Mouse (Mus musculus) midbrain, embryonic 15.5 days (tissue): Measurements from ENCODE around the gene Oca2. TPM values are rescaled to one million over a fixed set of nuclear protein-coding genes. Genes with fewer than 3 reads are reported as not detected.

Experiments used
- ATAC-seq: fragments of 200-750 bp; cut with Nextera tagmentation; replicated peaks from 2 replicates; pipeline ENCODE4 v1.8.0; 2017; ENCODE audit warnings: moderate TSS enrichment
- H3K27ac ChIP-seq: fragments of 300-500 bp; sonication (generic); 2 replicates; pipeline ENCODE4 v1.5.1; 2015; ENCODE audit warnings: mild to moderate bottlenecking, inconsistent platforms
- H3K27me3 ChIP-seq: fragments of 300-500 bp; sonication (generic); replicated peaks from 2 replicates; pipeline ENCODE4 v1.6.1; 2015; ENCODE audit warnings: inconsistent platforms
- H3K36me3 ChIP-seq: fragments of 300-500 bp; sonication (generic); replicated peaks from 2 replicates; pipeline ENCODE4 v1.6.1; 2015; ENCODE audit warnings: inconsistent platforms
- H3K4me1 ChIP-seq: fragments of 300-500 bp; sonication (generic); 2 replicates; pipeline ENCODE4 v1.6.1; 2015; ENCODE audit warnings: inconsistent platforms
- H3K4me2 ChIP-seq: fragments of 300-500 bp; sonication (generic); 2 replicates; pipeline ENCODE4 v1.6.1; 2015; ENCODE audit warnings: inconsistent platforms, mild to moderate bottlenecking, moderate library complexity
- H3K4me3 ChIP-seq: fragments of 300-500 bp; sonication (generic); 2 replicates; pipeline ENCODE4 v1.5.1; 2015; ENCODE audit warnings: mild to moderate bottlenecking, inconsistent platforms
- H3K9ac ChIP-seq: fragments of 300-500 bp; sonication (generic); 2 replicates; pipeline ENCODE4 v1.6.1; 2015; ENCODE audit warnings: mild to moderate bottlenecking, inconsistent platforms
- H3K9me3 ChIP-seq: fragments of 300-500 bp; sonication (generic); 2 replicates; pipeline ENCODE4 v1.6.1; 2016; ENCODE audit warnings: inconsistent platforms
- WGBS: fragments of 180-500 bp; shearing (Covaris S2); methylation state at CpG from one replicate; pipeline ENCODE4 v1.1.7; 2015; ENCODE audit warnings: mixed read lengths; 5-methylcytosine and 5-hydroxymethylcytosine counted together
- polyA plus RNA-seq: library from polyadenylated mRNA; unstranded; fragments of >200 nt; fragmentation: Nextera tagmentation; extraction: Ambion mirVana; gene quantifications from 2 replicates; pipeline ENCODE4 v1.2.1, GENCODE M21; 2015

Gene Oca2
- polyA plus RNA-seq, 1 experiment from 2014 or later = 0.35 TPM

DNA sequence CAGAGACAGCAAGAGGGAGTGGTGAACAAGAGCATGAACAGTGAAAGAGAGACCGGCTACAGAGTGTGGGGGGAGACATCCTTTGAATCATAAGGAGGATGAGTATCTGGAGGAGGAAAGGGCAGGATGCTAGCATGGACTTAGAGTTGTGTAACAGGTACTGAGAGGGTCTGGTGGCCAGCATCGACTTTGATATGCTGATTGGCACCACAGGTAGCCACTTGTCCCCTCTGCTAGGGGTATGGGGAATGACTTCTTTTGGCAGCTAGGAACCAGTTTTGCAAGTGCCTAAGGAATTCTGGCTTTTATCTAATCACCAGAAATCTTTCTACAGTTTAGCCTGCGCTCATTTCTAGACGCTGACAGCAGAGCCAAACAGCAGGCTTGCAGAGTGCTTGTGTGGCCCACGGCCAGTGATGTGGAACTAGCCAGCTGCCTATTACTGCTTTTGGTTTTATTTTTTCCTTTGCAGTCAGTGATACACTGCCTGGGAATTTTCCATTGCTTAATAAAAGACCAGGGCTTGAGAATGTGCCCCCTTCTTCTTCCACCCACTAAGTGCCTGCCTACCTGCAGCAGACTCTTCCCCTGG lies 179.8 kb downstream of the Oca2 start:
- H3K4me2 ChIP-seq = no peak overlapping the region
- H3K9me3 ChIP-seq = no peaks in the 10 kb centered on the region
- peak; percentile 37 for ATAC-seq
- WGBS = 26% methylated on average over 5 of the region's 5 CpGs
- no peak overlapping the region for H3K27ac ChIP-seq
- no peaks in the 10 kb centered on the region for H3K27me3 ChIP-seq
- no peaks in the 10 kb centered on the region for H3K4me1 ChIP-seq
- no peaks in the 10 kb centered on the region for H3K36me3 ChIP-seq
- no peak overlapping the region for H3K4me3 ChIP-seq
- no peak overlapping the region for H3K9ac ChIP-seq

DNA sequence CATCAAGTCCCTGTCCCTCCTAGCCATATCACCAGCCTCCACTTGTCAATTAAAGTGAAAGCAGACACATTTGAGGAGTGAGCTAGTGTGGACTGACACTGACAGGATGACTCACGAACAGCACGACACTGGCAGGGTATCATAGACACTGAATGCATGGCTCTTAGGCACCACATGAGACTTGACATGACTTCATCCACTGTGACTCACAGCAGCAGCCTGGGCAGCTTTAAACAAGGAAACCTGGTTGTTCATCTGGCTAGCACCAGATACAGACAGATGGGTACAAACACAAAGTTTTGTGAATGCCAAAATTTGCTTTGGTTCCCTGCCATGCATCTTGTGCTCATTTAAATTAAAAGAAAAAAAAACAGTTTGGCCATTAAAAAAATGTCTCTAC lies 182.4 kb downstream of the Oca2 start:
- Histone ChIP-seq H3K9me3 (no peaks in the 10 kb centered on the region), H3K27ac (no peak overlapping the region), H3K4me2 (no peak overlapping the region), H3K36me3 (no peaks in the 10 kb centered on the region), H3K4me3 (no peak overlapping the region), H3K9ac (no peak overlapping the region), H3K4me1 (no peaks in the 10 kb centered on the region), H3K27me3 (no peaks in the 10 kb centered on the region)
- 0 out of 2 replicates have a peak, but pooled peaks have one; percentile 28 for ATAC-seq
- 87% methylated on average over 2 of the region's 2 CpGs for WGBS

DNA sequence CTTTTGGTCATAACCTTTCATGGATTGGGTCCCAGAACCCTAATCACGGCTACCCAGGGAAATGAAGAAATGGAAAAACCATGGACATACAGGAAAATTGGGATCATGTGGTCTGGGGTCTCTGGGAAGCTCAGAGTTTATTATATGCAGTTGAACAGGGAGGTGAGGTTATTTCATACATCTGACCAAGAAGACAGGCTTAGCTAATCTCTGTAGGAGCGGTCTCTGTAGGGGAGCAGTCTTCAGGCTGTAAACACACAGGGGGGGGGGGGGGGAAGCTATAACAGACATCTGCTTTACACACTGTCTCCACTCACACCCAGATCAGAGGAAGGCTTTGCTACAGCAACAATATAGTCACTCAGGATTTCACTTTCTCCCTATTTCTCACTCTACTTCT lies 184.0 kb downstream of the Oca2 start:
- no peak overlapping the region for H3K4me2 ChIP-seq
- H3K27me3 ChIP-seq = no peaks in the 10 kb centered on the region
- no peaks in the 10 kb centered on the region for H3K4me1 ChIP-seq
- no peaks in the 10 kb centered on the region for H3K9me3 ChIP-seq
- no peak overlapping the region for H3K4me3 ChIP-seq
- no peak overlapping the region for H3K27ac ChIP-seq
- WGBS = 76% methylated on average over 2 of the region's 2 CpGs
- no peaks in the 10 kb centered on the region for H3K36me3 ChIP-seq
- H3K9ac ChIP-seq = no peak overlapping the region
- no peak for ATAC-seq

DNA sequence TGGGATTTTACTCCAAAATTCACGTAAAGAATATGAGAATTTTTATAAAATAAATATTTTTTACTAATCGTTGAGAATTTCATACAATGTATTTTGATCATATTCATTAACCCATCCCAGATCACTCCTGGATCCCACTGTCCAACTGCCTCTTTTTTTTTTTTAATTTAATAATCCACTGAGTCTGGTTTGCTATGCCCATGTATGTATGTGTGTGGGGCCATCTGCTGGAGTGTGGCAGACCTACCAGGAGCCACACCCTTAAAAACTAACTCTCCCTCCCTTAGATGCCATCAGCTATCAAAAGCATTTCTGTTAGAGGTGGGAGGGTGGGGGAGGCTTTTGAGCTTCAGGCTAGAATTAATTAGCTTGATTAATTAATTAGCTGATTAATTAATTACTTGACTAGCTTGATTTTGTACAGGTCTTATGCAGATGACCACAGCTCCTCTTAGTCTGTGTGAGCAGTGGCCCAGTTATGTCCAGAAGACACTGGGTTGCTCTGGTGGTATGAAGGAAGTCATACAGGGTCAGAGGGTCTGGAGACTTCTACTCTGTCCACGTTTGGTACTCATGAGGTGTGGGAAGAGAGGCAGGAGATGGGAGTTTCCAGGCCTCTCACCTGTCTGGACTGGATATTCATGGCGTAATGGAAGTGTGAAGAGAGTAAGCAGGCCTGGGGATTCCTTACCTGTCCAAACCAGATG lies 221.4 kb downstream of the Oca2 start:
- H3K27ac ChIP-seq = no peak overlapping the region

DNA sequence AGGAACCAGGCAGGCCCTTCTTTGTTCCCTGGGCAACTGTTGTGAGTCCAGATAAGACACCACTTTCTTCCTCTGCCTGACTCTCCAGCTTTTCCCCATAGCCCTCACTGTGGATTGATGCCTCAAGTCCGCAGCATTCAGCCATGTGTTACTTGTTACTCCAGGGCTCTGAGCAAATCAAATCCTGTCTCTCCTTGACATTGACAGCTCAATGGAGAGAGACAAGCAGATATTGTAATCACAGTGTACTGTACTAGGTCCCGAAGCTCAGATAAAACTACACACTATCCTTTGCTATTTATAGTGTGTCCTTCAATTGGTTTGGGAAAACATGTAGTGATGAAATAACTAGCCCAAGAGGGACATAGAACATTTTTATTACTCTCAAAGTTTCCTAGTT lies 258.7 kb downstream of the Oca2 start:
- H3K9ac ChIP-seq = no peak overlapping the region
- H3K4me2 ChIP-seq = no peak overlapping the region
- H3K4me1 ChIP-seq = no peaks in the 10 kb centered on the region
- ATAC-seq = 0 out of 2 replicates have a peak, but pooled peaks have one; percentile 30
- 67% methylated on average over 2 of the region's 2 CpGs for WGBS
- H3K9me3 ChIP-seq = no peaks in the 10 kb centered on the region
- no peak overlapping the region for H3K27ac ChIP-seq
- no peak overlapping the region for H3K4me3 ChIP-seq
- no peaks in the 10 kb centered on the region for H3K27me3 ChIP-seq
- no peaks in the 10 kb centered on the region for H3K36me3 ChIP-seq

More for the DNA sequence above, 221.4 kb downstream of the Oca2 start:
- no peaks in the 10 kb centered on the region for H3K4me1 ChIP-seq
- no peaks in the 10 kb centered on the region for H3K27me3 ChIP-seq
- no peak overlapping the region for H3K9ac ChIP-seq
- H3K9me3 ChIP-seq = no peaks in the 10 kb centered on the region
- no peak overlapping the region for H3K4me3 ChIP-seq
- ATAC-seq = no peak
- WGBS = 81% methylated on average over 4 of the region's 4 CpGs
- H3K36me3 ChIP-seq = no peaks in the 10 kb centered on the region
- no peak overlapping the region for H3K4me2 ChIP-seq

DNA sequence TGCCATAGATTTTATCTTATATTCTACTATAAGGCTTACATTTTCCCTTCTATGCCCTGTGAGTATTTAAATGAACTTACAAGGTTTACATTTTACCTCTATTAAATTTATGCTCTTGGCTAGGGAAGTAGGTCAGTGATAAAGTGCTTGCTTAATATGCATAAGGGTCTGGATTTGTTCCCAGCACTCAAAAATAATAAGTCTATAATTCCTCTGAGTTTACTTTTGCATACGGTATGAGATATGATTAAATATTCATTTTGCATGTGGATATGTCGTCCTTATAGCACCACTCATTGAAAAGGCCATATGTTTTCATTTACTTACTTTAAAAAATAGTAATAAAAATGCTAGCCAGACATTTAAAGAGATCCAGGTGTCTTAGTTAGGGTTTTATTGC lies 259.8 kb downstream of the Oca2 start:
- no peaks in the 10 kb centered on the region for H3K9me3 ChIP-seq
- no peak overlapping the region for H3K27ac ChIP-seq
- WGBS = 65% methylated on average over 2 of the region's 2 CpGs
- H3K4me1 ChIP-seq = no peaks in the 10 kb centered on the region
- H3K4me3 ChIP-seq = no peak overlapping the region
- no peak overlapping the region for H3K9ac ChIP-seq
- H3K36me3 ChIP-seq = no peaks in the 10 kb centered on the region
- no peak overlapping the region for H3K4me2 ChIP-seq
- no peak for ATAC-seq
- H3K27me3 ChIP-seq = no peaks in the 10 kb centered on the region

DNA sequence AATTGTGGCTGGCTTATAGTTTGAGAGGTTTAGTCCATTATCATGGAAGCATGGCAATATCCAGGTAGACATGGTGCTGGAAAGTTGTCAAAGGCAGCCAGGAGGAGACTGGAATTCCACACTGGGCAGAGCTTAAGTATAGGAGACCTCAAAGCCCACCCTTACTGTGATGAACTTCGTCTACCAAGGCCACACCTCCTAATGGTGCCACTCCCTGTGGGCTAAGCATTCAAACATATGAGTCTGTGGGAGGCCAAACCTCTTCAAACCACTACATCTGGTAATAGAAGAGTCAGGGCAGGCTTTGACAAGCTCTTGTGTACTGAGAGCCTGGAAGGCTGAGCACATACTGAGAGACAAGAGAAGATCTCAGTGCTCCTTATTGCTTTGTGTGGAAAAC lies 260.2 kb downstream of the Oca2 start:
- ATAC-seq = no peak
- WGBS = 51% methylated on average over 1 of the region's 1 CpGs
- Histone ChIP-seq H3K27me3 (no peaks in the 10 kb centered on the region), H3K9ac (no peak overlapping the region), H3K9me3 (no peaks in the 10 kb centered on the region), H3K27ac (no peak overlapping the region), H3K36me3 (no peaks in the 10 kb centered on the region), H3K4me3 (no peak overlapping the region), H3K4me2 (no peak overlapping the region), H3K4me1 (no peaks in the 10 kb centered on the region)

DNA sequence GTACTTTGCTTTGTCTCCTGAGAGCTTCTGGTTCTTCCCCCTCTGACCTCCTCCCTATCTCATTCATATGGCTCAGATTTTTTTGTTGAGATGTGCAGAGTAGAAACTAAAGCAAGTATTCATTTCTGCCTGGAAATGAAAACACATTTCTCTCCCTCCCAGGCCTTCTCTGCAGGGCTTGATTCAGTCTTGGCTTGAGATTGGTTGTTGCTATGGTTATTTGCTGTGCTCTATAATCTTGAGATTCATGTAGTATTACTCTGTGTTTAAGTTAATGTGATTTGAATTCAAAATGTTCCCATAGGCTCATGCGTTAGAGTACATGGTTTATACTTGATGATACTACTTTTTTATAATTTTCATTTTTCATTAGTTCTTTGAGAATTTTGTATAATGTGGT lies 260.9 kb downstream of the Oca2 start:
- Histone ChIP-seq H3K9ac (no peak overlapping the region), H3K36me3 (no peaks in the 10 kb centered on the region), H3K27ac (0 out of 2 replicates have a peak overlapping the region, but pooled peaks have one; percentile 7), H3K27me3 (no peaks in the 10 kb centered on the region), H3K4me3 (no peak overlapping the region), H3K4me2 (no peak overlapping the region), H3K9me3 (no peaks in the 10 kb centered on the region), H3K4me1 (no peaks in the 10 kb centered on the region)
- 0 out of 2 replicates have a peak, but pooled peaks have one; percentile 33 for ATAC-seq
- 86% methylated on average over 1 of the region's 1 CpGs for WGBS

DNA sequence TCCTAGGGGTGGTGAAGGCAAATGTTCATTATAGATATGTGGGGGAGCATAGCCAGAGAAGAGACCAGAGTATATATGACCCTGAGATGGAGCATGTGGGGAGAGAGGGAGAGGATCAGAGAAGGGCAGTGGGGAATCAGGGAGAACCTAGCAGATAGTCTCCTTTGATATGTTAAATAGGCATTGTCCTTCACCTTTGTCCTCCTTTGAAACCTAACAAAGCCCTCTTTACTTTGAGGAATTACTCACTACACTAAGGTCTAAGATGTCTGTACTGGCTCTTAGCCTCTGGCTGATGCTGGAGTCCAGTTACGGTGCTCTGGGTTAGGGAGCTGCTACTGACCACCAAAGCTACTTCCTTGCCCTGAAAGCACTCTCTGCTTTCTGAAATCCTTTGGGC lies 279.0 kb downstream of the Oca2 start:
- Histone ChIP-seq H3K4me2 (no peak overlapping the region), H3K9ac (no peak overlapping the region), H3K36me3 (no peaks in the 10 kb centered on the region), H3K4me1 (0 out of 2 replicates have a peak, but pooled peaks cover 3% of the 10 kb centered on the region), H3K4me3 (no peak overlapping the region), H3K9me3 (no peaks in the 10 kb centered on the region), H3K27me3 (no peaks in the 10 kb centered on the region), H3K27ac (no peak overlapping the region)
- ATAC-seq = no peak
- WGBS = 14% methylated on average over 1 of the region's 1 CpGs

DNA sequence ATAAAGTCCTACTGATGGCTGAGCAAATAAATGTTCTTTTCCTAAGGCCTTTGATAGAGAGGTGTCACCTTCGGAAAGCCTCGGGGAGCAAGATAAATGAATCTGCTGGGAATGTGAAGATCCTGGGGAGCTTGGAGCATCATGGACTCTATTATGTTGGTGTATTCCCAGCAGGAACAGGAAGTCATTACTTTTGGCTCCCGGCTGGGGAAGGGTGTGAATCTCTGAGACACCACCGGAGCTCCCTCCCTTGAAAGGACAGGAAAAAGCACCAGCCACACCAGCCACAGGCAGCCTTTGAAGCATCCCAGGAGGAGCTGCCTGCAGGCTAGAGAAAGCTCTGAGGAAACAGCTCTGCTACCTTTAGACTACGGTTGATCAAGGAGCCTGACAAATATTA lies 280.2 kb downstream of the Oca2 start:
- Histone ChIP-seq H3K27me3 (no peaks in the 10 kb centered on the region), H3K9me3 (no peaks in the 10 kb centered on the region), H3K4me2 (no peak overlapping the region), H3K36me3 (no peaks in the 10 kb centered on the region), H3K9ac (no peak overlapping the region), H3K27ac (no peak overlapping the region), H3K4me1 (0 out of 2 replicates have a peak, but pooled peaks cover 3% of the 10 kb centered on the region), H3K4me3 (no peak overlapping the region)
- 17% methylated on average over 5 of the region's 5 CpGs for WGBS
- no peak for ATAC-seq

DNA sequence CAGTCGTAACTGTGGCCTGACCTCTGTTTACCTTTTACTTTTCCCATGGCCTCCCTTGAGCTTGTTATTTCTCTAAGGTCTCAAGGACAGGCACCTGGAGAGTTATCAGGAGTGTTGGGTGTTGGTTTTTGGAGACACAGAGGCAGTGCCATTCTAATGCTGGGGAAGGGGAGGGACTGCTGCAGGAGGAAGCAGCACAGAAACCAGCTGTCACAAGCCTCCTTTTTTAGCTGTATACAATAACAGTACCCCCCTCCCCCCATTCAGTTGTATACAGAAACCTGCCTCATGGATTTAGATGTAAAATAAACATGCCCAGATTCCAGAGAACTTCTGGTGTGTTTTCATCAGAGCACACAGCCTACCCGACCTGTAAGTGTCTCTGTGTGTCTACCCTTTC lies 295.3 kb downstream of the Oca2 start:
- 68% methylated on average over 2 of the region's 2 CpGs for WGBS
- no peak for ATAC-seq
- Histone ChIP-seq H3K4me2 (no peak overlapping the region), H3K9me3 (no peaks in the 10 kb centered on the region), H3K4me1 (no peaks in the 10 kb centered on the region), H3K4me3 (no peak overlapping the region), H3K27ac (no peak overlapping the region), H3K27me3 (no peaks in the 10 kb centered on the region), H3K36me3 (no peaks in the 10 kb centered on the region), H3K9ac (no peak overlapping the region)

DNA sequence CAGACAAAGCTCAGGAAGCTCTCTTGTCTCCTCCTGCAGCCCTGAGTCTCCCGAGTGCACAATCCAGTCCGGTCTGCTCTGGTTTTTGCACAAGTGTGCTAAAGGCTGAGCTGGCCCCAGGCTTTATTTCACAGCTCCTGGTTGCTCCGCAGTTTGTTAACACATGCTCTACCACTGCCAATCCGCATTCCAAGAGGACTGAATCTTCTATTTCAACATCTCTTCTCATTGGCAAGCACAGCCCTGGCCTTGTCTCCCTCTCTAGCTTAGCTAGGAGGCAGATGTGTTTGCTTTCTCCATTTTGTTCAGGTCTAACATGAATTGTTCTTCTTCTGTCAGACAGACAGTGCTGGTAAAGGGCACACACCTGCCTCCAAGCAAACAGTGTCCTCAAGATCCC lies 309.7 kb downstream of the Oca2 start:
- H3K27me3 ChIP-seq = no peaks in the 10 kb centered on the region
- no peaks in the 10 kb centered on the region for H3K36me3 ChIP-seq
- no peak overlapping the region for H3K9ac ChIP-seq
- H3K4me2 ChIP-seq = no peak overlapping the region
- H3K27ac ChIP-seq = no peak overlapping the region
- WGBS = 65% methylated on average over 4 of the region's 4 CpGs
- H3K4me1 ChIP-seq = no peaks in the 10 kb centered on the region; the same call in 1 of the 2 replicates
- H3K9me3 ChIP-seq = no peaks in the 10 kb centered on the region
- no peak overlapping the region for H3K4me3 ChIP-seq
- no peak; the same call in 1 of the 2 replicates for ATAC-seq

DNA sequence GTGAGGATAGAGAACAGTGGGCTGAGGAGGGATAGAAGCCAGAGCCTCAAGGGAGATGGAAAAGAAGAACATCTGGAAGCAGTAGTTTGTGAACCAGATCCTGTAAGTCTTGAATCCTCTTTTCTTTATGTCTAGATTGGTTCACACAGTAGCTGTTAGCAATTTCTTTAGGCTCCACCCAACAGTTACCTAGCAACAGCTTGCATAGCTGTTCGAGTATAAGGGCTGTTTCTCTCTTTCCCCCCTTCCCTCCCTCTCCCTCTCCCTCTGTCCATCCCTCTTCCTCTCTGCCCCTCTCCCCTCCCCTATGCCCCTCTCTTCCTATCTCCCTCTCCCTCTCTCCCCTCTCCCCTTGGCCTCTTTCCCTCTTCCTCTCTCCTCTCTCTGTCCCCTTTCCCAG lies 312.2 kb downstream of the Oca2 start:
- ATAC-seq = no peak; the same call in 1 of the 2 replicates
- WGBS = 10% methylated on average over 1 of the region's 1 CpGs
- no peaks in the 10 kb centered on the region; the same call in 1 of the 2 replicates for H3K4me1 ChIP-seq
- H3K4me2 ChIP-seq = no peak overlapping the region
- H3K9ac ChIP-seq = no peak overlapping the region
- H3K36me3 ChIP-seq = no peaks in the 10 kb centered on the region
- H3K27ac ChIP-seq = no peak overlapping the region
- H3K4me3 ChIP-seq = no peak overlapping the region
- H3K27me3 ChIP-seq = no peaks in the 10 kb centered on the region
- H3K9me3 ChIP-seq = no peaks in the 10 kb centered on the region
